Mouse (Mus musculus) liver, embryonic 14.5 days (tissue): Measurements from ENCODE around the gene Calm3.

ENCODE experiments used
- CTCF ChIP-seq: IDR thresholded peaks from 2 replicates; pipeline ENCODE4 v1.5.1; 2016; ENCODE audit warnings: antibody characterized with exemption, low read depth, control low read depth
- EP300 ChIP-seq: IDR thresholded peaks from 2 replicates; pipeline ENCODE4 v1.6.1; 2016; ENCODE audit warnings: antibody characterized with exemption, low read depth

DNA sequence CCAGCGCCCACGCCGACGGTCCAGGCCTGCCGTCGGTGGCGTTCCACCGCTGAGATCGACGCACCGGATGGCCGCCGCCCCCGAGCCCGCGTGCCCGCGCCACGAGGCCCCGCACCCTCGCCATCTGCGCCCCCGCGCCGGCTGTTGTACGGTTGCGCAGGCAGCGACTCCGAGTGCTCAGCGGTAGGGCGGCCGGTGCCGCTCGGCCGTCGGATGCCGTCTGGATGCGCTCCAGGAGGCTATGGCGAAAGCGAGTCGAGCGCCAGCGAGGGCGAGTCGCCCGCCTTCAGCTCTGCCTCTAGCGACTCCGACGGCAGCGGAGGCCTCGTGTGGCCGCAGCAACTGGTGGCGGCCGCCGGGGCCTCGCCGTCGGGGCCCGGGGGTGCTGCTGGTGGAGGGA is 38.0 kb downstream of the Calm3 start:
- TF ChIP-seq CTCF, result no peak
- TF ChIP-seq EP300, result no peak
